In the genomic region with DNA sequence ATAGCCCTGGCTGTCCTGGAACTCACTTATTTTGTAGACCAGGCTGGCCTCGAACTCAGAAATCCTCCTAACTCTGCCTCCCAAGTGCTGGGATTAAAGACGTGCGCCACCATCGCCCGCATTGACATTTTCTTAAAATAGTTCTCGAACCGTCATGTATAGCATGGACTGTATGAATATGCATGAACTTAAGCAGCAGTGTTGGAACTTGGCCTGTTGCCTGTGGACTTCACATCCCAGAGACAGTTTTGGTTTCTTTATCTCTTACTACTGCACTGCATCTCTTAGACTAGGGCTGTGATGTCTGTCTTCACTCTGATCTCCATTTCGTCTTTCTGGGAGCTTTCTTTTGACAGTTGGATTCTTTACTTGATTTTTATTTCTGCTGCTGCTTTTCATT, we compare ENCODE assay signal across 15 mouse cellular contexts.
"Had no signal": no experiment of that assay in that cellular context is flagged by ENCODE, and none has a peak within 500 bp of the region (broad histone marks: within the 10 kb centered on the region; RNA-seq: fewer than 3 reads in every experiment).

No protein-coding gene starts in this region.

- ATAC-seq: intestine, postnatal 0 days; liver, postnatal 0 days had no signal

- H3K27ac ChIP-seq: left cerebral cortex, adult 2 months; limb, embryonic 12.5 days; liver, embryonic 13.5 days; lung, embryonic 15.5 days; macrophage; midbrain, embryonic 12.5 days; neural tube, embryonic 12.5 days had no signal

- H3K9me3 ChIP-seq: limb, embryonic 12.5 days; liver, embryonic 13.5 days; lung, embryonic 15.5 days; midbrain, embryonic 12.5 days; neural tube, embryonic 12.5 days had no signal

- H3K27me3 ChIP-seq: limb, embryonic 12.5 days; liver, embryonic 13.5 days; lung, embryonic 15.5 days; midbrain, embryonic 12.5 days; neural tube, embryonic 12.5 days had no signal

- DNase-seq: kidney, adult 8-10 months; liver; liver, embryonic 13.5 days; liver, postnatal 0 days; lung, postnatal 14 days; retina, postnatal 1 day; thymus, postnatal 4 days had no signal

- H3K4me2 ChIP-seq: limb, embryonic 12.5 days; liver, embryonic 13.5 days; lung, embryonic 15.5 days; midbrain, embryonic 12.5 days; neural tube, embryonic 12.5 days had no signal

- H3K9ac ChIP-seq: limb, embryonic 12.5 days; liver, embryonic 13.5 days; liver, postnatal 0 days; lung, embryonic 15.5 days; midbrain, embryonic 12.5 days; neural tube, embryonic 12.5 days had no signal

- H3K4me3 ChIP-seq: left cerebral cortex, adult 2 months; limb, embryonic 12.5 days; liver, embryonic 13.5 days; lung, embryonic 15.5 days; midbrain, embryonic 12.5 days; myocyte; neural tube, embryonic 12.5 days had no signal

- H3K4me1 ChIP-seq: limb, embryonic 12.5 days; liver, embryonic 13.5 days; lung, embryonic 15.5 days; midbrain, embryonic 12.5 days; neural tube, embryonic 12.5 days had no signal
